Mouse (Mus musculus) cortical plate, adult 2 months (tissue): ENCODE data around the gene C5ar1.

Experiments used
- CTCF ChIP-seq: fragments of 200-500 bp; IDR thresholded peaks from 2 replicates; pipeline ENCODE4 v1.5.1; 2011; ENCODE audit warnings: mild to moderate bottlenecking, control low read depth, low read length; ENCODE audit not compliant: insufficient read depth; ENCODE audit errors: extremely low read depth
- POLR2A ChIP-seq: fragments of 200-500 bp; IDR thresholded peaks from 2 replicates; pipeline ENCODE4 v1.6.1; 2011; ENCODE audit warnings: mild to moderate bottlenecking, low read length, control low read depth; ENCODE audit not compliant: insufficient read depth; ENCODE audit errors: extremely low read depth

GRCm38 (mm10) chr7:16282334-16282733 is 23.0 kb upstream of the C5ar1 start:
- no peak for TF ChIP-seq CTCF
- TF ChIP-seq POLR2A, result no peak
